Mouse (Mus musculus) embryo, embryonic 11.5 days (tissue): ENCODE data around the gene Pltp.
"Not testable (repeated sequence)": the region's sequence is repeated elsewhere in the genome, so short reads cannot be mapped to it uniquely, and the experiment has no call there.

Experiments
- DNase-seq: peaks from one replicate; pipeline ENCODE4 v3.0.0-alpha.2; 2012; ENCODE audit warnings: low read depth, low spot score

Gene Pltp

DNA sequence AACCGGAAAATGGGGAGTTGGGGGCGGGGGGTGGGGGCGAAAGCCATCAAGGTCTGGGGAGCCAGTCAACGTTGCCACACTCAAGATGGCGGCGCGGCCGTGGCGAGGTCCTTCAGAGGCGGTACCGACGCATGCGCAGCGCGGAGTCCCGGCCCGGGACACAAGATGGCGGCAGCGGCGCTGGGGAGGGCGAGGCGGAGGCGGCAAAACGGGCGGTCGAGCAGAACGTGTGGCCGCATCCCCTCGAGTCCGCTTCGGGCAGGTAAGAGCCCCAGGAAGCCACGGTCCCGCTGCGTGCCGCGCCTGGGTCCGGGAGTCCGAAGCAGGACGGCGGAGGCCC, 21.7 kb upstream of the Pltp start, which contains the start of gene Pcif1:
Gene Pcif1, plus strand, starts transcription at position 77 of the 340 bp plus-strand sequence.
- DNase-seq, result peak; percentile 88

DNA sequence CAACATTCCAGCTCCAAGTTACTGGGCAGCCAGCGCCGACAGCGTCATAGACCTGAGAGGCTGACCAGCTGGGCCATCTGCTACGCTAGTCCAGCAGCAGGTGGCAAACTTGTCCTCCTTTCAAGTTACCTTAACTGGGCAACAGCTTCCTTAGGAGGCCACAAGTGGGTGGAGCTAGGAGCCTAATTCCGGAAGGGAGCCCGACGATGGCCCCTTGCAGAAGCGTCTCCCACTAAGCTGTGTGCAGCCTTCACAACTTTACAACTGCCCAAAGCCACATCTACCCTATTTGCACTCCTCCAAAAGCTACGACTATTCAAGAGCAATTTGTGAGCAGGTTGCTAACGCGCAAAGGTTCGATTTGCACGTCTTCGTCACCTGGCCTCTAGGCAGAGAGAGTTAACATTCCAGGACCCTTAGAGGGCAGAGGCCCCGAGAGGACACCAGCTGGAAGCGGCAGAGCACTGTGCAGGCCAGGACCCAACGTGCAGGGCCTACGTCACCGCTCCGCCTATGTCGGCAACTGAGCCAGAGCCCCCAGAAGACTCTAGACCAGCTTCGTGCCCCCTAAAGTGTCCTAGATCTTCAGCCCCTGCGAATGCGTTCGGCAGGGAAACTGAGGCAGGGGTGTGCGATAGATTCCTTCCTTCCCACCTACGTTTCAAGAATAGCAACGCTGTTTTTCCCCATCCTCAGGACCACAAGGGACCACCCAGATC, 21.2 kb upstream of the Pltp start:
- peak; percentile 32 for DNase-seq

DNA sequence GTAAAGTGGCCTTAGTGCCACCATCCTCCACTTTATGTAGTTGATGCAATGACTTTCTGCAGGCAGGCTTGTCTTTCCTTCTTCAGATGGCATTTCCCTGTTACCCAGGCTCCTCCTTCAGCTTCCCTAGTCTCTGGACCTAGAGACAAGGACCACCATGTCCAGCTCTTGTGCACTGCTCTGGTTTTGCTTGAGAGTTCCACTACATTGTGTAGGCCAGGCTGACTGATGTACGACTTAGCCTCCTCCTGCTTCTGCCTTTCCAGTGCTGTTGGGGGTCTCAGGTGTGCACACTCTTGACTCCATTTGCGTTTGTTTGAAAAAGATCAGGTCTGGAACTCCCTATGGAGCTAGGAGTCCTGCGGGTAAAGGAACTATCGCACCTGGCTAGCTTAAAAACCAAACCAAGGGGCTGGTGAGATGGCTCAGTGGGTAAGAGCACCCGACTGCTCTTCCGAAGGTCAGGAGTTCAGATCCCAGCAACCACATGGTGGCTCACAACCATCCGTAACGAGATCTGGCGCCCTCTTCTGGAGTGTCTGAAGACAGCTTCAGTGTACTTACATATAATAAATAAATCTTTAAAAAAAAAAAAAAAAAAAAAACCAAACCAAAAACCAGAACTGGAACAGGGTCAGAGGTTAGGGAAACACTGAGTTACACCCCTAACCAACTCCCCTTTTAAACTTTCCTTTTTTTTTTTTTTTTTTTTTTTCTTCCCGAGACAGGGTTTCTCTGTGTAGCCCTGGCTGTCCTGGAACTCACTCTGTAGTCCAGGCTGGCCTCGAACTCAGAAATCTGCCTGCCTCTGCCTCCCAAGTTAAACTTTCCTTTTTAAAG, 20.1 kb upstream of the Pltp start:
- DNase-seq, result not testable (repeated sequence)

DNA sequence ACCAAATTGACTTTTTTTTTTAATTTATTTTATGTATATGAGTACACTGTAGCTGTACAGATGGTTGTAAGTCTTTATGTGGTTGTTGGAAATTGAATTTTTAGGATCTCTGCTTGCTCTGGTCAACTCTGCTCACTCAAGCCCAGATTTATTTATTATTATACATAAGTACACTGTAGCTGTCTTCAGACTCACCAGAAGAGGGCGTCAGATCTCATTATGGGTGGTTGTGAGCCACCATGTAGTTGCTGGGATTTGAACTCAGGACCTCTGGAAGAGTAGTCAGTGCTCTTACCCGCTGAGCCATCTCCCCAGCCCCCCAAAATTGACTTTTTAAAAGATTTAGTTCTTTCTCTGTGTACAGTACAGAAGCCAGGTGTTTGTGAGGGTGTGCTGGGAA, 18.1 kb upstream of the Pltp start:
- not testable (repeated sequence) for DNase-seq

- DNase-seq, result no peak
Observed at GRCm38 (mm10) chr2:164874239-164874769, 16.8 kb upstream of the Pltp start.

DNA sequence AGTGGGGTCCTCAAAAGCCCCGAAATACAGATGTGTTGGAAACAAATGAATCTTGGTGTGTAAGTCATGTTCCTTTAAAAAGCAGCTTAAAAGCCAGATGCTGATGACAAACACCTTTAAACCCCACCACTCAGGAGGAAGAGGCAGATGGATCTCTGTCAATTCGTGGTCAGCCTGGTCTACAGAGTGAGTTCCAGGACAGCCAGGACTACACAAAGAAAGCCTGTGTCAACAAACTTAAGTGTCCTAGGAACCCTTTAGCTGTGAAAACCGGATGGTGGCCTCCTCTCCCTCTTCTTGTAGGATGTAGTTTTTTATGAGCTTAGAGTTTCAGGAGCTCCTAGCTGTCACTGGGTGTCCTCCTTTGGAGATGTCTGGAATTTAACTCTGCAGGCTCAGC, 16.1 kb upstream of the Pltp start:
- no peak for DNase-seq

- DNase-seq, result no peak
Observed at GRCm38 (mm10) chr2:164871602-164872303, 14.2 kb upstream of the Pltp start.

DNA sequence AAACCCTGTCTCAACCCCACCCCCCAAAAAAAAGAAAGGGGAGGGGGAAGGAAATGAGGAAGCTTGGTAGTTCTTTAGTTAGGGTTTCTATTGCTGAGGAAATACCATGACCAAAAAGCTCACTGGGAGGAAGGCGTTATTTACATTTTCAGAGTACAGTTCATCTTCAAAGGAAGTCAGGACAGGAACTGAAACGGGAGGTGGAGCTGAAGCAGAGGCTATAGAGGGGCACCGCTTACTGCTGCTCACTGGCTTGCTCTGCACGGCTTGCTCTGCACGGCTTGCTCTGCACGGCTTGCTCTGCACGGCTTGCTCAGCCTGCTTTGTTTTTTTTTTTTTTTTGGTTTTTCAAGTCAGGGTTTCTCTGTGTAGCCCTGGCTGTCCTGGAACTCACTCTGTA, 11.0 kb upstream of the Pltp start:
- no peak for DNase-seq

DNA sequence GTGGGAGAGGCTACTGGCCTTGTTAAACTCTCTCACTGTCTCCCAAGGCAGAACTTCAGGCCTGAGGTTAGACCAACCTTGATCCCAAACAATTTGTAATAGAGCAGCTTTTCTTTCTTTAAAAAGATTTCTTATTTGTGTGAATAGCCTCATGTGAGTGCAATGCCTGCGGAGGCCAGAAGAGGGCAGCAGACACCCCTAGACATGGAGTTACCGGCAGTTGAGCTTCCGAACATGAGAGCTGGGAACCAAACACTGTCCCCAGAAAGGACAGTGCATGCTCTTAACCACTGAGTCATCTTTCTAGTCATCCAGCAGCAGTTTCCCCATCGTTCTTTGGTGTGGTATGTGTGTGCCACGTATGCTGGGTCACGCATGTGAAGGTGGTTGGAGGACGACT, 10.1 kb upstream of the Pltp start:
- DNase-seq, result no peak

- DNase-seq, result no peak
Observed at GRCm38 (mm10) chr2:164866741-164867551, 9.4 kb upstream of the Pltp start.

- no peak for DNase-seq
Observed at GRCm38 (mm10) chr2:164864593-164864992, 7.1 kb upstream of the Pltp start.

DNA sequence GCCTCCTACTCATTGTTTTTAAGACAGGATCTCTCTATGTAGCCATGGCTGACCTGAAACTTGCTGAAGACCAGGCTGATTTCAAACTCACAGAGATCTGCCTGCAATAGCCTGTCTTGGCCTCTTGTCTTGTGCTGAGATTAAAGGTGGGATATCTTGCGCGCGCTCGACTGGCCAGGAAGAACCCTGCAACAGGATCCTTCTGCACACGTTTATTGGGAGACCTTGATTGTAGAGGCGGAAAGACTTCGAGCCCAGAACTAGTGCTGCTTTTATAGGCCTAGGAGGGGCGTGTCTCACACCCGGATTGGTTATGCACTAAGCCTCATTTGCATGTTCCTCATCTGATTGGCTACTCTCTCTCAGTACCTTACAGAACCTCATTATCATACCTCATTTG, 5.9 kb upstream of the Pltp start:
- DNase-seq, result not testable (repeated sequence)

DNA sequence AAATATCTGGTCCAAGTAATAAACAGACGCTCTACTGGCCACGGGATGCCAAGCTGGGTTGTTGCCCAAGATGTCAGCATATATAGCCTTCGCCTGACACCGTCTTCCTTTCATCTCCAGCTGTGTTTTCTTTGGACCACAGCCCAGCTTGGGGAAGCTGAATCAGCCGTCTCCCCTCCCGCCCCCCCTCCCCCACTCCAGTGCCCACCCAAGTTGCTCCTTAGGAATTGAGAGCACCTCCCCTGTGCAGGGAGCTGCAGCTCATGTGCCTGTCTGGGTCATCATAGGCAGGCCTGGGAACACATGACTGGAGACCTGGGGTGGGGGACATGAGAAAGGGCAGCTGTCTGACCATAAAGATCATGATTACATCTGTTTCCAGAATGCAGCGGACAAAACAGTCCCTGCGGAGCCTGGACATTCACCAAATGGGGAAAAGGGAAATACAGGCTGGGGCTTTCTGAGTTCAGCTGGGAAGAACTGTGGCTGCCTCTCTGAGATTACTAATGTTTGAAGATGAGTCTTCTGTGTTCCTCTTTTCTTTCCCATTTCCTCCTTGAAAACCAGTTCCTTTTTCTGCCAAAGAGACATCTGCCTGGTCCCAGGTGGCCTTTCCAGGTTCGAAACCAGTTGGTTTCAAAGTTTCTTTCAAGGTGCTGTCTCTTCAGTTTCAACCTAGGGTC, 4.8 kb upstream of the Pltp start:
- DNase-seq, result peak; percentile 49

DNA sequence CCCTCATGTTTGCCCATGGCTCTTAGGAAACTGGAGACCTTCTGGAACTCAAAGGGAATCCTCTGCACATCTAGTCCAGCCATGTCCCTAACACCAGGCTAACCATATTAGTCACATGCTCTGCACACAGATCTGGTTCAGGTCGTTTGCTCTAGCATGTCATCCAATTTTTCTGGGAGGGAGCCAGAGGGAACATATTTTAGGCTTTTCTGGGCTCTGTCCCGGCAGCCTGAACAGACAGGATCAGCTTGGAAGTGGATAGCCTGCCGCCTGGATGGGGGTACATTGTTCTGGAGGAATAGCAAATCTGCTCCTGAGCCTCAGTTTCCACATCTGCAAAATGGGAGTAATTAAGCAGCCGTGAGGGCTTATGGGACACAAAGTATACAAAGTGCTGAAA, 3.6 kb upstream of the Pltp start:
- DNase-seq, result no peak

- DNase-seq, result no peak
Observed at GRCm38 (mm10) chr2:164859640-164860432, 2.3 kb upstream of the Pltp start.

DNA sequence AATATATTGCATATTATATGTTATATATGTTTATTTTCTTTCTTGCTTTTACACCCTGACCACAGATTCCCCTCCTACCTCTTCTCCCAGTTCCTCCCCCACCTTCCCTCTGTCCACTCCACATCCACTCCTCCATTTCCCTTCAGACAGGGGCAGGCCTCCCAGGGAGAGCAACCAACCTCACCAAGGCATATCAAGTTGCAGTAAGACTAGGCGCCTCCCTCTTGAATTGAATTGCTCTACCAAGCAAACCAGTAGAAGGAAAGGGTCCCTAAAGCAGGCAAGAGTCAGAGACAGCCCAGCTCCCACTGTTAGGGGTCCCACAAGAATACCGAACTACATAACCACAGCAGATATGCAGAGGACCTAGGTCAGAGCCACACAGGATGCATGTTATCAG, 1.6 kb upstream of the Pltp start:
- no peak for DNase-seq

DNA sequence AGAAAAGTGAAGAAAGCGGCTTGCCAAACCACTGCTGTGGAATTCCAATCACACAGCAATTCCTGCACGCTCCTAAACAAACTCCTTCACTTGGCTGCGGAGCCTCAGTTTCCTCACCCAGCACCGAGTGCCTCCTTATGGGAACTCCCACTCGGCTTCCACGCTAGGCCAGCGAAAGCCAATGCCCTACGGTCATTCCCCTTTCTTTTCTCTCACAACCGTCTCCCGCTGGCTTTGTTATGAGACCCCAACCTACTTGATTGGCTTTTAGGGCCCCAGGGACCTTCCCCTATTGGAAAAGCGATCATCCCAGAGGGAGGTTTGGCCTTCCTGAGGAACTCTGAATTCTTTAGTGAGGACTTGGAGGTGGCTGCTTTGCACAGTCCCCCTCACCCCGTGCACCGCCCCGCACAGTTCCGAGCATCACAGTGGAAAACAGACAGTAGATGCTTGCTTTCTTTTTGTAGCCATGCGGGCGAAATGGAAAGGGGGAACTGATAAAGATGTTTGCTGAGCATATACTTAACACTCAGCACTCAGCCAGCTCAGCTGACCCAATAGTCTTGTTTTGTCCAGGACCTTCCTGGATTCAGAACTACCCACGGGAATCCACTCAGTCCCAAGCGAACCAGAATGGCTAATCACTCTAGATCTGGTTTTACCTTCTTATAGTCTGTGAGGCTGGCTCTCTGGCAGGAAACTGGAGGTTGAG, 487 bp upstream of the Pltp start:
- DNase-seq, result no peak

GRCm38 (mm10) chr2:164856309-164857100, 1.0 kb downstream of the Pltp start:
- DNase-seq, result no peak
